Mouse (Mus musculus): Measurements from ENCODE around the gene Alox5. TPM values are rescaled to one million over a fixed set of nuclear protein-coding genes. Genes with fewer than 3 reads are reported as not detected.

Alox5 gene
- 0.85 and 1.3 TPM in 2 replicates for polyA plus RNA-seq (2012; ENCODE audit: low replicate concordance)

DNA sequence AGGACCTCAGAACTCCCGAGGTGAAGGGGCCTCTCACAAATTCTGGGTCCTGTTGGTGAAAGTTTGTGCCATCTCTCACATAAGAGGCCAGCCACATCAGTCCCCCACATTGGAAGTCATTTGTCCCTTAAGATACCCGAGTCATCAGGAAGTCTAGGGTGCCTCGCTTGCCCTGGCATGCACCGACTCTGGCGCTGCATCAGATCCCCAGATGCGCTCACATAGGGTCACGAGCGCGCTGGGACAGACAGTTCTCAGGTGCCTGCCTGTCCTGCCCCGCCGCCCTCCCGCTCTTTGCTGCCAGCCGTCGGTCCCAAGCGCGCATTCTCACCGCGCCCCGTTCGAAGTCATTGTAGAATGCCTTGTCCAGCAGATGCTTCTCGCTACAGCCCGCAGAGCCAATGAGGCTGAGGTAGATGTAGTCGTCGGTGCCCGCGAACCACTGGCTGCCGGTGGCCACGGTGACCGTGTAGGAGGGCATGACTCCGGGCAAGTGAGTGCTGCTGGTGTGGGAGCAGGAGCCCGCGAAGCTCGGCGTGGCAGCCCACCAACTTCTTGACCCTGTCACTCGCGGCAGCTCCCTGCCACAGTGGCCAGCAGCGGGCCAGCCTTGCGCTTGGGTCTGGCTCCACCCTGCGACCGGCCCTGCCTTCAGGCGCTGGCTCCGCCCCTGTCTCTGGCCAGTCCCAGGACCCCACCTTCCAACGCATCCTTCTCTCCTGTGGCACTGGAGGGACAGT, at the start of gene Alox5:
Alox5 (minus strand) TSS at position 635 of the 740 bp plus-strand sequence.

DNA sequence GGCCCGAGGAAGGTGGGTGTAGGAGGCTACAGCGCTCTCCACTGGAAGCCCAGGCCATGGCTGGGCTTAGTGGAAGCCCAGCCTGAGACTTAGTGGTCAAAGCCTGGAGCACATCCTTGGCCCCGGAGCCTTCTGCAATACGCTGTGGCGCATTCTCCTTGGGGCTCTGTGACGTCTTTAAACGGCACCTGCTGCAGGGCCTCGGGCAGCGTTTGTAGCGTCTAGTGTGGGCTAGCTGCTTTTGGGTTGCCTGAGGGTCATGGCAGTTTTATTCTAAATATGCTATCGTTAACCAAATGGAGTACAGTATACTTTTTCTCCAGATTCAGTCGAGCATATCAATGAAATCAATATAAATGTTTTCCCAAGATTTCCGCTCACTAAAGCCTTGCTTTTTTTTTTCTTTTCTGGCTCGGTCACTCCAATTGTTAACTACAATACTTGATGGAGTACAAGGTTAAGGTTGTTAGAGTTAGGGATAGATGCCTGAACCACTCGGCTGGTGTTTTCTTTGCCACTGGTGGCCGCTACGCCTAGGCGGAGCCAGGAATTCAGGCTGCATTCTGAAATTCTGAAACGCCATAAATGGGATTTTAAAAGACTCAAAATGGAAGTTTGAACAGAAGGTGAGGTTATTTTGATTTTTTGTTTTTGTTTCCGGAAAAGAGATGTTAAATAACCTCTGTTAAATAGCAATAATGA, 45.5 kb upstream of the Alox5 start, which contains the start of gene Olfr212:
Olfr212 (plus strand) TSS at position 215 of the 702 bp plus-strand sequence.

DNA sequence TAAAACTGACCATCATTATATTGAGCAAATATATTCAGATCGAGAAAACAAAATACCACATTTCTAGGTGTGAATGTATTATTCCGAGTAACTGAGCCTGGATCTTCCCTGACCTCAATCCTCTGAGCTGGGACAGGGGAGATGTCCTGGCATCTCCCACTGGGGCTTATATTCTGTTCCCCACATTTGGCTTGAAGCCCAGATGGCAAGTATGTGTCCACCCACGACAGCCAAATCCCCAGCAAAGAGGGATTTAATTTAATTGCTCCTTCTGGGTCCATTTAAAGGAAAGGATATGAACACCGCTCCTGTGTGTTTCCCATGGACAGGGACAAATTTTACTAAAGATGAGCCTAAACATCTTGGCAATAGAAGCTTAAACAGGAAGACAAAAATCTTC, 27.8 kb upstream of the Alox5 start, which contains the start of gene Olfr211:
Olfr211 (plus strand) TSS at position 301 of the 400 bp plus-strand sequence.

Other genes starting within 250 kb of the Alox5 start
- gene Zfand4, start 197.0 kb downstream of the Alox5 start, polyA plus RNA-seq (2012; ENCODE audit: low replicate concordance), result 0.21 and 0.56 TPM in 2 replicates
- gene March8, start 123.2 kb downstream of the Alox5 start, polyA plus RNA-seq (2012; ENCODE audit: low replicate concordance), result 16.4 and 24.4 TPM in 2 replicates
- not detected in 2 replicates for gene Olfr211, start 27.9 kb upstream of the Alox5 start, polyA plus RNA-seq (2012; ENCODE audit: low replicate concordance)
- 0.10 TPM in 1 of 2 replicates, not detected in the other for gene Olfr212, start 45.3 kb upstream of the Alox5 start, polyA plus RNA-seq (2012; ENCODE audit: low replicate concordance)
- gene Olfr213, start 77.3 kb upstream of the Alox5 start, polyA plus RNA-seq (2012; ENCODE audit: low replicate concordance), result 0.18 TPM in 1 of 2 replicates, not detected in the other
- gene Gm5580, start 90.0 kb upstream of the Alox5 start, polyA plus RNA-seq (2012; ENCODE audit: low replicate concordance), result 0.13 TPM in 1 of 2 replicates, not detected in the other
- not detected in 2 replicates for gene Olfr214, start 93.1 kb upstream of the Alox5 start, polyA plus RNA-seq (2012; ENCODE audit: low replicate concordance)
- gene Olfr215, start 123.0 kb upstream of the Alox5 start, polyA plus RNA-seq (2012; ENCODE audit: low replicate concordance), result not detected in 2 replicates
- gene Zfp422, start 167.8 kb upstream of the Alox5 start, polyA plus RNA-seq (2012; ENCODE audit: low replicate concordance), result 1.6 and 1.9 TPM in 2 replicates
- gene Depp1, start 189.4 kb upstream of the Alox5 start, polyA plus RNA-seq (2012; ENCODE audit: low replicate concordance), result 0.22 TPM in 1 of 2 replicates, not detected in the other
- 9.6 and 9.7 TPM in 2 replicates for gene Rassf4, start 212.8 kb upstream of the Alox5 start, polyA plus RNA-seq (2012; ENCODE audit: low replicate concordance)

Data from leukemia stem cell, adult 10-12 weeks (primary cell).